Mouse (Mus musculus): ENCODE results near the gene Pebp1. TPM values are rescaled to one million over a fixed set of nuclear protein-coding genes. Genes with fewer than 3 reads are reported as not detected.
"Not testable (repeated sequence)": the region's sequence is repeated elsewhere in the genome, so short reads cannot be mapped to it uniquely, and the experiment has no call there.

Pebp1 gene
- polyA plus RNA-seq, 1 experiment from 2014 or later, result 699 TPM

DNA sequence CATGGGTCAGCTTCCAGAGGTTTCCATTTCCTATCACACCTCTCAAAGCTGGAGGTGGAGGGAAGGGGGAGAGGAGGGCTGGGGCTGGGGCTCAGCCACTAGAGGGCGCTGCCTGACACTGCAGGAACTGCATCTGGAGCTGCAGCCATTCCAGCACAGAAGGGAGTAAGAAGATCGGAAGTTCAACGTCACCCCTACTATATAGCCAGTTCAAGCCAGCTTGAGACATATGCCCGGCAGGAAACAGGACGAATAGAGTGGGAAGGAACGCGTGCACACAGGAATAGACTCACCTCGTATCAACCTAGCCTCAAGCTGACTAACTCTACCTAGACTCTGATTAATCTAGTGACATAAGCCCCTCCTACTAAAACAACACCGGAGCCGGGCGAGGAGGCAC, 20.3 kb upstream of the Pebp1 start:
- 34% methylated on average over 11 of the region's 11 CpGs for WGBS
- H3K9me3 ChIP-seq (ENCODE audit: control insufficient read depth, low read length), result no peaks in the 10 kb centered on the region; the same call in 1 of the 2 replicates

DNA sequence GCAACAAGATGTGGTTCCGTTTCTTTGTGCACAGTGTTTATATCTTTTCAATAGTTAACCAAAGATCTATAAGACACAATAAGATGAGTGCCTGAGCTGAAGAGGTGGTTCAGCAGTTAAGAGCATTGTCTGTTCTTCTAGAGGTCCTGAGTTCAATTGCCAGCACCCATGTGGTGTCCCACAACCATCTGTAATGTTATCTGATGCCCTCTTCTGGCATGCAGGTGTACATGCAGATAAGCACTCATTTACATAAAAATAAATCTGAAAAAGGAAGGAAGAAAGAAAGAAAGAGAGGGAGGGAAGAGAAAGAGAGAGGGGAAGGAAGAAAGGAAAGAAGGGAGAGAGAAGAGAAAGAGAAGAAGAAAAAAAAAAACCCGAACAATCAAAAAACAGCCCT, 19.4 kb upstream of the Pebp1 start:
- Histone ChIP-seq H3K4me2 (ENCODE audit: low read depth, low read length) (no peak overlapping the region), H3K4me3 (ENCODE audit: low read length) (no peak overlapping the region), H3K9me3 (ENCODE audit: control insufficient read depth, low read length) (no peaks in the 10 kb centered on the region; the same call in 1 of the 2 replicates), H3K36me3 (ENCODE audit: control insufficient read depth, insufficient read depth, low read length) (no peaks in the 10 kb centered on the region), H3K9ac (ENCODE audit: low read depth, low read length) (no peak overlapping the region), H3K27me3 (replicated peaks; ENCODE audit: control insufficient read depth, insufficient read depth, low read length) (no peaks in the 10 kb centered on the region), H3K27ac (ENCODE audit: low read length) (no peak overlapping the region), H3K4me1 (ENCODE audit: control insufficient read depth, insufficient read depth, low read length) (no peaks in the 10 kb centered on the region)
- no peak for ATAC-seq
- 92% methylated on average over 2 of the region's 2 CpGs for WGBS

More for the DNA sequence above, 20.3 kb upstream of the Pebp1 start:
- H3K36me3 ChIP-seq (ENCODE audit: control insufficient read depth, insufficient read depth, low read length), result no peaks in the 10 kb centered on the region
- H3K4me1 ChIP-seq (ENCODE audit: control insufficient read depth, insufficient read depth, low read length), result no peaks in the 10 kb centered on the region
- no peak overlapping the region for H3K4me2 ChIP-seq (ENCODE audit: low read depth, low read length)
- no peak overlapping the region for H3K9ac ChIP-seq (ENCODE audit: low read depth, low read length)
- peak; percentile 57 for ATAC-seq
- H3K4me3 ChIP-seq (ENCODE audit: low read length), result no peak overlapping the region
- no peaks in the 10 kb centered on the region for H3K27me3 ChIP-seq (replicated peaks; ENCODE audit: control insufficient read depth, insufficient read depth, low read length)
- H3K27ac ChIP-seq (ENCODE audit: low read length), result no peak overlapping the region

DNA sequence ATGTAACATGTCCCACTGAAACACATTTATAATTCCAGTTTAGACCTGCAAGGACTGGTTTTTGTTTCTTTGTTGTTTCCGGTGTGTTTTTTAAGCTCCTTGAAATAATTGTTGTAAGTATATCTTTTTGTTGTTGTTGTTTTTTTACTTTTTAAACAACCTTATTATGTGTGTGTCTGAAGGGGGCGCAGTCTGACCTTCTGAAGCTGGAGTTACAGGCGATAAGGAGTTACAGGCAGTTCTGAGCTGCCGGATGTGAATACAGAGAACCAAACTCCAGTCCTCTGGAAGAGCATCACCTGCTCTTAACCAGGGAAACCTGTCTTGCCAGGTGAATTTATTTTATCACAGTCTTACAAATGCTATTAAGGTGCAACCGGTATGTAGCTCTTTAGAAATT, 18.3 kb upstream of the Pebp1 start:
- no peak overlapping the region for H3K9ac ChIP-seq (ENCODE audit: low read depth, low read length)
- H3K4me2 ChIP-seq (ENCODE audit: low read depth, low read length), result no peak overlapping the region
- H3K36me3 ChIP-seq (ENCODE audit: control insufficient read depth, insufficient read depth, low read length), result no peaks in the 10 kb centered on the region
- H3K4me1 ChIP-seq (ENCODE audit: control insufficient read depth, insufficient read depth, low read length), result no peaks in the 10 kb centered on the region
- H3K27ac ChIP-seq (ENCODE audit: low read length), result no peak overlapping the region
- 86% methylated on average over 5 of the region's 5 CpGs for WGBS
- no peak overlapping the region for H3K4me3 ChIP-seq (ENCODE audit: low read length)
- H3K9me3 ChIP-seq (ENCODE audit: control insufficient read depth, low read length), result no peaks in the 10 kb centered on the region; the same call in 1 of the 2 replicates
- H3K27me3 ChIP-seq (replicated peaks; ENCODE audit: control insufficient read depth, insufficient read depth, low read length), result no peaks in the 10 kb centered on the region
- ATAC-seq, result no peak

DNA sequence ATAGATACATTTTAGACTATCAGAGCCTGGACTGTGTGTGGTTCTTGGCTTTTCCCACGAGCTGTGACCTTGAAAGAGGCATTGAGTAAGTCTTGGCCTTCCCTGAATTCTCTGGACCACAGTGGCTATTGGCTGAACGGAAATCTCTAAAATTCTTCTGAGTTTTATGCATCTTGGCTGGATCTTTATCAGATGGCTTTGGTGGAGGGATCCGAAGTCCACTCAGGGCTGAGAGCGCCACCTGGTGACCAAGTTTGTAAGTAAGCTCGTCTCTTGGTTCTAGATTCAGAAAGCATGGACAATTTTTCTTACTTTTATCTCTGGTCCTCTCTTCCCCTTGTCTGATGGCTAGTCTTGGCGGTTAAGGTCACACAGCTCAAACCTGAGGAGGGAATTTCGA, 17.5 kb upstream of the Pebp1 start:
- H3K4me3 ChIP-seq (ENCODE audit: low read length), result no peak overlapping the region
- no peak overlapping the region for H3K9ac ChIP-seq (ENCODE audit: low read depth, low read length)
- no peak for ATAC-seq
- no peaks in the 10 kb centered on the region for H3K36me3 ChIP-seq (ENCODE audit: control insufficient read depth, insufficient read depth, low read length)
- no peaks in the 10 kb centered on the region for H3K27me3 ChIP-seq (replicated peaks; ENCODE audit: control insufficient read depth, insufficient read depth, low read length)
- H3K27ac ChIP-seq (ENCODE audit: low read length), result no peak overlapping the region
- 67% methylated on average over 7 of the region's 7 CpGs for WGBS
- H3K4me2 ChIP-seq (ENCODE audit: low read depth, low read length), result no peak overlapping the region
- H3K4me1 ChIP-seq (ENCODE audit: control insufficient read depth, insufficient read depth, low read length), result no peaks in the 10 kb centered on the region
- no peaks in the 10 kb centered on the region; the same call in 1 of the 2 replicates for H3K9me3 ChIP-seq (ENCODE audit: control insufficient read depth, low read length)

DNA sequence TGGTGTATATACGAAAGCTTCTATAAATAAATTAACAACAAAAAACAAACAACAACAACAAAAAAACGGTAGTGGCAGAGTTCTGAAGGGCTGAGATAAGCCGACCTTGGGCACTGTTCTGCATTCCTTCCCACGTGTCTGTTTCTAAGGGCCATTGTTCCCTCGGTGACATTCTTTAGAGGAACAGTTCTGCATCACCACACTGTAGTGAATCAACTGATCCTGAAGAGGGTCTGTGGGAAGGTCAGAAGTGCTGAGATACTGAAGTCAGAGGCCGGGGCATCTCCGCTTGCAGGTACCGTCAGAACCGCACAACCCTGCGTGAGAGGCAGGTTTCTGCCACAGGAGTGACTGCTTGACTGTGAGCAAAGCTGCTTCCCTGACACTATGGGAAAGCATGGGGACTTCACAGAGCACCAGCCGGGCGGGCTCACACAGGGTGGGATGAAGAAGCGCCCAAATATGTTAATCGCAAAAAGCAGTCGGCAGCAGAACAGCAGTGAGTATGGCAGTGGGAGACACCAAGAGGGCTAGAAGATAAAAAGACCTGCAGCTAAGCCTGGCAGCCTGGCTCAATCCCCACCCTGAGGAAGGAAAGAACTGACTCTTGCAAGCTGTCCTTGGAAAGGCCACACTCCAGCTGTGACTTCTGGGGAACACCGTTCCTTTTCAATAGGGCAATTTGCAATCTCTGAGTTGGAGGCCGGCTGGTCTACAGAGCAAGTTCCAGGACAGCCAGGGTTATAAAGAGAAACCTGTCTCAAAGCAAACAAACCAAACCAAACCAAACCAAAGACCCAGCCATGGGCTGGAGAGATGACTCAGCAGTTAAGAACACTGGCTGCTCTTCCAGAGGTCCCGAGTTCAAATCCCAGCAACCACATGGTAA, 16.5 kb upstream of the Pebp1 start:
- 50% methylated on average over 18 of the region's 18 CpGs for WGBS
- H3K27ac ChIP-seq (ENCODE audit: low read length), result no peak overlapping the region
- peak; percentile 26; the same call in 1 of the 2 replicates for ATAC-seq

DNA sequence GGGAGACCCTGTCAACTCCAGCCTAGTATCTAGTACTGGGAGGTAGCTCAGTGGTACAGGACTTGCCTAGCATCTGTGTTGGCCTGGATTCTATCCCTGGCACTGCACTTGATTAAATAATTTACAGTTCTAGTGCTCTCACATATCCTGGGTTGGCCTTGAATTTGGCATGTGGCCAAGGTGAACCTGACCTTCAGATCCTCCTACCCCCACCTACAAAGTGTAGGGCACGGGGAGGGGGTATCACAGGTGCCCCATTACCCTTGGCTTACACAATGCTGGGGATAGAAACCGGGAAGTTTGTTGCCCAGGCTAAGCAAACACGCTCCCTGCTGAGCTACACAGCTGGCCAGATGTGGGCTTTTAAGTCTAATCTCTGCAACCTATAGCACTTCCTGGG, 15.5 kb upstream of the Pebp1 start:
- Histone ChIP-seq H3K4me3 (ENCODE audit: low read length) (no peak overlapping the region), H3K36me3 (ENCODE audit: control insufficient read depth, insufficient read depth, low read length) (no peaks in the 10 kb centered on the region), H3K4me1 (ENCODE audit: control insufficient read depth, insufficient read depth, low read length) (no peaks in the 10 kb centered on the region), H3K27ac (ENCODE audit: low read length) (no peak overlapping the region), H3K9ac (ENCODE audit: low read depth, low read length) (0 out of 2 replicates have a peak overlapping the region, but pooled peaks have one; percentile 16), H3K27me3 (replicated peaks; ENCODE audit: control insufficient read depth, insufficient read depth, low read length) (no peaks in the 10 kb centered on the region), H3K4me2 (ENCODE audit: low read depth, low read length) (no peak overlapping the region), H3K9me3 (ENCODE audit: control insufficient read depth, low read length) (no peaks in the 10 kb centered on the region; the same call in 1 of the 2 replicates)
- peak; percentile 58 for ATAC-seq
- 48% methylated on average over 3 of the region's 3 CpGs for whole genome bisulfite sequencing

More for the DNA sequence above, 16.5 kb upstream of the Pebp1 start:
- Histone ChIP-seq H3K4me3 (ENCODE audit: low read length) (no peak overlapping the region), H3K36me3 (ENCODE audit: control insufficient read depth, insufficient read depth, low read length) (no peaks in the 10 kb centered on the region), H3K9ac (ENCODE audit: low read depth, low read length) (no peak overlapping the region), H3K27me3 (replicated peaks; ENCODE audit: control insufficient read depth, insufficient read depth, low read length) (no peaks in the 10 kb centered on the region), H3K4me2 (ENCODE audit: low read depth, low read length) (no peak overlapping the region), H3K9me3 (ENCODE audit: control insufficient read depth, low read length) (no peaks in the 10 kb centered on the region; the same call in 1 of the 2 replicates), H3K4me1 (ENCODE audit: control insufficient read depth, insufficient read depth, low read length) (no peaks in the 10 kb centered on the region)

DNA sequence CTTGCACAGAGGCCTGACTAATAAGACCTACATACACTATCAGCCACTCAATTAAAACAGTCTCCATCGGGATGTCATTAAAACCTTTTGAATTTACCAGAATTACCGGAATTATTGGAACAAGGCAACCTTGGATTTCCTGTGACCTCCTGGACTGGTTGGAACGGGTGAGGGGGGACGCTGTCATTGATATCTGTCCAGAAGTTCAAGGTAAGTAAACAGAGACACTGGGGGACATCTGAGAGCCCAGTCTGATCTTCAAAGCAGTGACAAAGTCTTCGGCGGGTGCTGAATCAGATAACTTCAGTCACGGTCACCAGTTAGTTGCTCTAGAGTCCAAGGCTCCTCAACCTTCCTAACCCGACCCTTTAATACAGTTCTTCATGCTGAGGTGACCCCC, 7.6 kb upstream of the Pebp1 start:
- H3K9ac ChIP-seq (ENCODE audit: low read depth, low read length), result no peak overlapping the region
- no peak for ATAC-seq
- H3K9me3 ChIP-seq (ENCODE audit: control insufficient read depth, low read length), result no peaks in the 10 kb centered on the region
- no peaks in the 10 kb centered on the region for H3K36me3 ChIP-seq (ENCODE audit: control insufficient read depth, insufficient read depth, low read length)
- WGBS, result 87% methylated on average over 8 of the region's 8 CpGs
- no peak overlapping the region for H3K4me3 ChIP-seq (ENCODE audit: low read length)
- H3K4me2 ChIP-seq (ENCODE audit: low read depth, low read length), result no peak overlapping the region
- H3K4me1 ChIP-seq (ENCODE audit: control insufficient read depth, insufficient read depth, low read length), result no peaks in the 10 kb centered on the region
- no peak overlapping the region for H3K27ac ChIP-seq (ENCODE audit: low read length)
- H3K27me3 ChIP-seq (replicated peaks; ENCODE audit: control insufficient read depth, insufficient read depth, low read length), result no peaks in the 10 kb centered on the region

DNA sequence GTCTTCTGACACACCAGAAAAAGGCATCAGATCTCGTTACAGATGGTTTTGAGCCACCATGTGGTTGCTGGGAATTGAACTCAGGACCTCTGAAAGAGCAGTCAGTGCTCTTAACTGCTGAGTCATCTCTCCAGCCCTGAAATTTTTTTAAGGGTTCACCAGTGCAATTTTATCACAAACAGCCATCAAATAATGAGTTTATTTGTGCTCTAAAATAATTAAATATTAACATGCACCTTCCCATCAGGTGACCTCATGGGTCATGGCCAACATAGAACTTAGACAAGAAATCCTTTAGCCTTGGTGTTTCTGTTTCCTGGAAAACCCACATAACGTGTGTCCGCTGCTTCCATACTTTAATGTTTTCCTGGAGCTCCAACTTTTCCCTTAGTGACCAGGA, 6.4 kb upstream of the Pebp1 start:
- 81% methylated on average over 3 of the region's 3 CpGs for WGBS
- not testable (repeated sequence) for H3K4me1 ChIP-seq (ENCODE audit: control insufficient read depth, insufficient read depth, low read length); H3K36me3 ChIP-seq (ENCODE audit: control insufficient read depth, insufficient read depth, low read length); H3K4me2 ChIP-seq (ENCODE audit: low read depth, low read length); H3K27me3 ChIP-seq (replicated peaks; ENCODE audit: control insufficient read depth, insufficient read depth, low read length); H3K4me3 ChIP-seq (ENCODE audit: low read length); H3K9ac ChIP-seq (ENCODE audit: low read depth, low read length); H3K27ac ChIP-seq (ENCODE audit: low read length); H3K9me3 ChIP-seq (ENCODE audit: control insufficient read depth, low read length); ATAC-seq

DNA sequence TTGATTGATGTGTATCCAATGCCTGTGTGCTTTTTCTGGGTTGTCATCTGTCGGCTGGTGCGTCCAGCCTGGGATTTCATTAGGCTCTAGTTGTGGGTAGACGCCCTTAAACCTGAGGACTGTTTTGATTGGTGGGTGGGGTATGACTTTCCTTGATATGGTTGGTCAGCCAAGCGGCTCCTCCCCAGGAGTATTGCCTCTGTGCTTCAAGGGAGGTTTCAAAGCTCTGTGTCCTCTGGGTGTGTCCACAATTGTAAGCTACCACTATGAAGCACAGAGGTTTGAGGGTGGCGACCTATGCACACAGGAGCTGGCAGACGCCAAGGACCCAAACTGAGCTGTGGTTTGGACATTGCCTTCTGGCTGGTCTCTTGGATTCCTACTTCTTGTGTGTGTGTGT, 5.1 kb upstream of the Pebp1 start:
- no peak overlapping the region for H3K4me2 ChIP-seq (ENCODE audit: low read depth, low read length)
- 0 out of 2 replicates have a peak, but pooled peaks have one; percentile 14 for ATAC-seq
- no peaks in the 10 kb centered on the region for H3K27me3 ChIP-seq (replicated peaks; ENCODE audit: control insufficient read depth, insufficient read depth, low read length)
- no peak overlapping the region for H3K9ac ChIP-seq (ENCODE audit: low read depth, low read length)
- peaks cover 5% of the 10 kb centered on the region; the same call in 1 of the 2 replicates for H3K4me1 ChIP-seq (ENCODE audit: control insufficient read depth, insufficient read depth, low read length)
- no peak overlapping the region for H3K27ac ChIP-seq (ENCODE audit: low read length)
- WGBS, result 68% methylated on average over 6 of the region's 6 CpGs
- no peaks in the 10 kb centered on the region for H3K36me3 ChIP-seq (ENCODE audit: control insufficient read depth, insufficient read depth, low read length)
- H3K4me3 ChIP-seq (ENCODE audit: low read length), result no peak overlapping the region
- H3K9me3 ChIP-seq (ENCODE audit: control insufficient read depth, low read length), result no peaks in the 10 kb centered on the region

Measured in intestine, embryonic 16.5 days (tissue).